Mouse (Mus musculus) MEL (cell line): ENCODE results near the gene Spaca6.
A peak's percentile ranks its signal among the peaks of the same experiment; 100 is the strongest.

ENCODE experiments used
- GATA1 ChIP-seq: IDR thresholded peaks from 2 replicates; pipeline ENCODE4 v1.6.1; 2011; ENCODE audit warnings: low read depth, low read length, improper control_type of control experiment
- TAL1 ChIP-seq: IDR thresholded peaks from 2 replicates; pipeline ENCODE4 v1.6.1; 2012; ENCODE audit warnings: mild to moderate bottlenecking, inconsistent platforms, low read length, moderate library complexity, mixed read lengths

DNA sequence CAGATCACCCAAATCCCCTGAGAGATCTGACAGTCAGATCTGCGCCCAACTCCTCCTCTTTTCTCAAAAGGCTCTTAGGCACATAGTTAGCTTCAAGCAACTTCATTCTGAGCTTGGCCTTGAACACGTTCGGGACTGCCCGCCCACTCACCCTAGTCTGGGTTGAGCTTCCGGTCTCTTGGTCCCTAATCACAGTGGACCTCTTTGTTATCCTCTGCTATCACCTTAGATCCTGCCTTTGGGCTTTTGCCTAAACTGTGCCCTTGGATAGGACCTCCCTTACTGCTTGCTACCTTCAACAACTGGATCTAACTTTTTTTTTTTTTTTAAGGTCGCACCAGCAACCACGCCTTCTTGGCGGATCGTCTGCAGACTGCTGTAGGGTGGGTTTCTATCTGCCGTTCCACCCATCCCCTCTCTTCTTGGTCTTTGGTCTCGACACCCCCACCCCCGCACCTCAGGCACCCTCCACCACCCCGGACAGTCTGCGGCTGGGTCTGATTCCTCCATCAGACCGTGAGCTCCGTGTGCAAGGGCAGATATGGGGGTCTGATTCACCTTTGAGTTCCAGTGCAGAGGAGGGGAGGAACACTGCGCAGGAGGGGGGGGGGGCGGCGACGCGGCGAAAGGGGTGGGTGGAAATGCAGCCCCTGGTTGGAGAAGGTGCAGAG, 902 bp upstream of the Spaca6 start:
- TF ChIP-seq GATA1 (no peak; the same call in 1 of the 2 replicates), TAL1 (peak; percentile 28; the same call in 1 of the 2 replicates)
